Mouse (Mus musculus): ENCODE data around the gene Atf7. TPM values are rescaled to one million over a fixed set of nuclear protein-coding genes. Genes with fewer than 3 reads are reported as not detected.
"Not testable (repeated sequence)": the region's sequence is repeated elsewhere in the genome, so short reads cannot be mapped to it uniquely, and the experiment has no call there.

The Atf7 gene
- 23.6 and 24.5 TPM in 2 replicates for polyA plus RNA-seq (2016; fragmentation: Nextera tagmentation; extraction: Ambion mirVana)

DNA sequence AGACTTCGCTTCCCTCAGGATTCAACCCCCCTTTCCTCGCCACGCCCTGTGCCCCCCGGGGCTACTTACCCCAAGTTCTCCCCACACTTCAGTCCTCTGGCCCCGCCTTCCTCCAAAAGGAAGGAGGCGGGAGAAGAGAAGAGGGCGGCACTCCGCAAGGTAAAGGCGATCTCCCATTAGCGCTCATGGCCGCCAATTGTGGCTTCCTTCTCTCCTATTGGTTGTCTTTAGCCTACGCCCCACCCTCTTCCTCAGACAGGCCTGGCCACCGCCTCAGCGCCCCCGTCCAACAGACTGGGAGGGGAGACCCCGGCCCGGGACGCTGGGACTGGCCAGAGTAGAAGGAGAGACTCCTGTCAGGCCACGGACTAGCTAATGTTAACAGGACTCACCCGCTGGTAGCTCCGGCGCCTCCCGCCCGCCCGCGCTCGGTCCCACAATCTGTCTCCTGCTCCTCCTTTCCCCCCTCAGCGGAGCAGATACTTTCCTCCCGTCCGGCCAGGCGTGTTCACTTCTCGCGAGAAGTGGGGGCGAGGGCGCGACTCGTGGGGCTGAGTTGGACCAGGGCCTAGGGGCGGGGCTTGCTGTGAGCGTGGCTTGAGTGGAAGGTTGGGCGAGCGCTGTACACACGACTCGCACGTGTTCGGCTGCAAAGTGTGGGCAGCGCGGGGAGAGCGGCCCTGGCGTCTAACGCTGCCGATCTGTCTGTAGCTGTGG is at the start of gene Atf7, which contains the start of gene Gm28047:
Atf7 (minus strand) TSS at position 495 of the 717 bp plus-strand sequence.
Gm28047 (minus strand) TSS at position 98 of the 717 bp plus-strand sequence.
- H3K4me2 ChIP-seq (replicated peaks): peak within 1 kb of the TSS; percentile 87
- H3K9me3 ChIP-seq (replicated peaks): no peaks in the 10 kb centered on the region
- H3K27me3 ChIP-seq: no peaks in the 10 kb centered on the region
- WGBS: under 1% methylated on average over 51 of the region's 51 CpGs
- peaks cover 15% of the 10 kb centered on the region for H3K4me1 ChIP-seq
- peak within 1 kb of the TSS; percentile 74 for H3K9ac ChIP-seq
- peak within 1 kb of the TSS; percentile 96 for H3K27ac ChIP-seq
- no peaks in the 10 kb centered on the region for H3K36me3 ChIP-seq
- peak; percentile 100 for ATAC-seq (ENCODE audit: low FRiP score)
- peak within 1 kb of the TSS; percentile 61 for H3K4me3 ChIP-seq

DNA sequence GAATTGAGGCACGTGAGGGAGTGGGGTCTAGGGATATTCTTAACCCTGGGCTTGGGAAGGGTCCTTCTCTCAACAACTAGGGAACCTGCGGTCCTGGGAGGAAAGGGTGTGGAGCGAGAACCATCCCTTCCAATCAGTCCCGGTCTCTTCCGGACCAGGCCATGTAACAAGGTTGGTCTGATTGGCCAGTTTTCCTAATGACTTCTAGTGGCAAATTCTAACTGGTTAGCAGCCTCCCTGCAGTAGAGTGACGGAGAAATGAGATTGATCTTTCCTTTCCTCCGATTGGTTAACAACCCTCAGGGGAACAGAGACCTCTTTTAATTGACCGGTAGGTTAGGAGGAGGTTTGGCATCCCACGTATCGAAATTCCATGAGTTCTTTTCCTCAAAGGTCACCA is 48.3 kb upstream of the Atf7 start:
- Histone ChIP-seq H3K4me3 (peak overlapping the region; percentile 17; the same call in 1 of the 2 replicates), H3K9ac (no peak overlapping the region), H3K27ac (peak overlapping the region; percentile 99), H3K27me3 (no peaks in the 10 kb centered on the region), H3K9me3 (replicated peaks) (no peaks in the 10 kb centered on the region), H3K36me3 (no peaks in the 10 kb centered on the region), H3K4me1 (peaks cover 30% of the 10 kb centered on the region), H3K4me2 (replicated peaks) (peak overlapping the region; percentile 78)
- peak; percentile 15; the same call in 1 of the 2 replicates for ATAC-seq (ENCODE audit: low FRiP score)
- 5% methylated on average over 10 of the region's 10 CpGs for WGBS

GRCm38 (mm10) chr15:102672215-102673071 is 47.2 kb upstream of the Atf7 start, which contains the start of gene Atp5g2:
Atp5g2 (minus strand) TSS chr15:102672352.
- Histone ChIP-seq H3K9ac (peak within 1 kb of the TSS; percentile 84), H3K4me2 (replicated peaks) (peak within 1 kb of the TSS; percentile 78), H3K4me3 (peak within 1 kb of the TSS; percentile 49), H3K9me3 (replicated peaks) (no peaks in the 10 kb centered on the region), H3K36me3 (peaks cover under 1% of the 10 kb centered on the region), H3K27ac (peak within 1 kb of the TSS; percentile 99), H3K4me1 (peaks cover 30% of the 10 kb centered on the region), H3K27me3 (no peaks in the 10 kb centered on the region)
- ATAC-seq (ENCODE audit: low FRiP score): 0 out of 2 replicates have a peak, but pooled peaks have one; percentile 0
- 4% methylated on average over 37 of the region's 37 CpGs for WGBS

DNA sequence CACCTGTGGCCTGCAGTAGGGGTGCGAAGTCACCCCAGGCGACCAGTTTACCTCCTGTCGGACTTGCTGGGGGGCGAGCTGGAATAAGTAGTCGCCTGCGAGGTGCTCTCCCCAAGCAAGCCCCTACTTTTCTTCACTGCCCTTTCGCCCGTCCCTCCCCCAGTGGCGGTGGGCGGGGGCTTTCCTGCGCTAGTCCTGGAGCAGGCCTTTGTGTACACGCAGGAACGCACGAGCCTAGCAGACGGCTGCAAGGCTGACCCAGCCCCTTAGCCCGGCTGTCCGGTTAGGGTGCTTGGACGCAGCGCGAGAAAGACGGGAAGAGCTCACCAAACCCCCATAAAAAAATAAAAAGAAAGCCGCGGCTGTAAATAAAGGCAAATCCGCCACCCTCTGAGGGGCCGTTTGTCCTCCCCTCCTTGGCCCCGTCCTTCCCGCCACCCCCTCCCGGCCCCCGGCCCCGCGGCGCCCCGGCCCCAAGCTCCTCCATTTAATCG is 46.5 kb upstream of the Atf7 start:
- H3K27ac ChIP-seq: peak overlapping the region; percentile 99
- ATAC-seq (ENCODE audit: low FRiP score): peak; percentile 62
- WGBS: under 1% methylated on average over 34 of the region's 34 CpGs

GRCm38 (mm10) chr15:102670767-102671575 is 45.7 kb upstream of the Atf7 start:
- peak; percentile 91 for ATAC-seq (ENCODE audit: low FRiP score)
- Histone ChIP-seq H3K4me2 (replicated peaks) (peak overlapping the region; percentile 78), H3K9ac (peak overlapping the region; percentile 89), H3K36me3 (peaks cover 14% of the 10 kb centered on the region), H3K27me3 (no peaks in the 10 kb centered on the region), H3K9me3 (replicated peaks) (no peaks in the 10 kb centered on the region), H3K4me3 (peak overlapping the region; percentile 74), H3K27ac (peak overlapping the region; percentile 99), H3K4me1 (peaks cover 30% of the 10 kb centered on the region)
- under 1% methylated on average over 52 of the region's 53 CpGs for WGBS

More for the DNA sequence above, 46.5 kb upstream of the Atf7 start:
- Histone ChIP-seq H3K27me3 (no peaks in the 10 kb centered on the region), H3K4me1 (peaks cover 30% of the 10 kb centered on the region), H3K9ac (peak overlapping the region; percentile 84), H3K9me3 (replicated peaks) (no peaks in the 10 kb centered on the region), H3K4me2 (replicated peaks) (peak overlapping the region; percentile 78), H3K4me3 (peak overlapping the region; percentile 49), H3K36me3 (peaks cover 8% of the 10 kb centered on the region)

GRCm38 (mm10) chr15:102670281-102670680 is 45.0 kb upstream of the Atf7 start:
- WGBS: 13% methylated on average over 6 of the region's 6 CpGs
- Histone ChIP-seq H3K4me3 (peak overlapping the region; percentile 74), H3K27me3 (no peaks in the 10 kb centered on the region), H3K9me3 (replicated peaks) (no peaks in the 10 kb centered on the region), H3K36me3 (peaks cover 18% of the 10 kb centered on the region), H3K9ac (peak overlapping the region; percentile 89), H3K4me2 (replicated peaks) (peak overlapping the region; percentile 78), H3K27ac (peak overlapping the region; percentile 99), H3K4me1 (peaks cover 30% of the 10 kb centered on the region)
- peak; percentile 4; the same call in 1 of the 2 replicates for ATAC-seq (ENCODE audit: low FRiP score)

DNA sequence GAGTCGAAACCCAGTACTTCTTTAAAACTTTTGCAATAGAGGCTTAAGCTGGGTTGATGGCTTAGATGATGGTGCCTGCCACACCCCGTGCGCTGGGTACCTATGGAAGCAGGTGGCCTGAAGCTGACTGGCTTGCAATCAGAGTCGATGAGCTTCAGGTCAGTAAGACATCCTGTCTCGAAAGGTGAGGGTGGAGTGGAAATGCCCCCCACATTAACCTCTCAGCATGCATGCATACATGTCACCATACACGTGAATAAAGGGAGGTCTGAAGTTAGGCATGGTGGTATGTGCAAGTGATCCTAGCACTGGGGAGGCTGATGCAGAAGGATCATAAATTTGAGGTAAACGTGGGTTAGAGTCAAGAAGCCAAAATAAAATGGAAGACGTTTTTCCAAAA is 44.3 kb upstream of the Atf7 start:
- H3K4me1 ChIP-seq: peaks cover 30% of the 10 kb centered on the region
- WGBS: 89% methylated on average over 8 of the region's 8 CpGs
- no peaks in the 10 kb centered on the region for H3K9me3 ChIP-seq (replicated peaks)
- no peak overlapping the region for H3K4me3 ChIP-seq
- no peak overlapping the region for H3K9ac ChIP-seq
- H3K27ac ChIP-seq: no peak overlapping the region
- H3K27me3 ChIP-seq: no peaks in the 10 kb centered on the region
- ATAC-seq (ENCODE audit: low FRiP score): no peak
- H3K4me2 ChIP-seq (replicated peaks): peak overlapping the region; percentile 78
- H3K36me3 ChIP-seq: peaks cover 26% of the 10 kb centered on the region

DNA sequence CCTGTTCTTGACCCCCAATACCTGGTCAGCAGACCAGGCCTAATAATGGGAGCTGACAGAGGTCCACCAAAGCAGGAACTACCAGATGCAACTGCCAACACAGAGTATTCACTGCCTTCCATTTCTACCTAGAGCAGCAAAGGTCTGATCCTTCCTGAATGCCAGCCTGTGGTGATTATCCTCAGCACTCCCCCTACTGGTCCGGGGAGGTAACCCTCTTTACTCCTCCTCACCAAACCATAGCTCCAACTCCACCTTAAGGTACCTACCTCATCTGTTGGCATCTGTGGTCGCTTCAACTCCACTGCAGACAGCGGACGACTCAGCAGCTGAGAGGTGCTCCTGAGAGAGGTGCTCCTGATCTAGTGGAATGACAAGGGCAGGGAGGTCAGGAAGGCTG is 40.2 kb upstream of the Atf7 start:
- Histone ChIP-seq H3K4me2 (replicated peaks) (no peak overlapping the region), H3K27ac (no peak overlapping the region), H3K27me3 (no peaks in the 10 kb centered on the region), H3K9ac (no peak overlapping the region), H3K9me3 (replicated peaks) (no peaks in the 10 kb centered on the region), H3K36me3 (peaks cover 57% of the 10 kb centered on the region), H3K4me1 (peaks cover 10% of the 10 kb centered on the region), H3K4me3 (no peak overlapping the region)
- 57% methylated on average over 4 of the region's 4 CpGs for WGBS
- ATAC-seq (ENCODE audit: low FRiP score): no peak

DNA sequence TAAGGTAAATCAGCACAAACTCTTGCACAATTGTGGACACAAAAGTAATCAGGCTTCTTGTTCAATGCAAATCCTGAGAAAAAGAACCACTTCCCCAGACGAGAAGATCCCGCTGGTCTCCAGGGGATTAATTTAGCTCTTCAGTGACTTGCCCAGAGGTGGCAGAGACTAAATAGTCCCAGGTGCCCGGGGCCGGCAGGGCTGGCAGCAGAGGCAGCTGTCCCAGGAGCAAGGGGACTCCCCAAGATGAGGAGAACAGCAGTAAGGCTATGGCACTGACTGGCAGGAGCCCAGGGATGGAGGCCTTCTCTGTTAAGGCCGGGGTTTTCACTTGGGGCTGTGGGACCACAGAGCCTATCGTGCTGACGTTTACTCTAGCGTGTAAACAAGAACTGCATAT is 38.6 kb upstream of the Atf7 start:
- Histone ChIP-seq H3K36me3 (peaks cover 57% of the 10 kb centered on the region), H3K9ac (no peak overlapping the region), H3K9me3 (replicated peaks) (no peaks in the 10 kb centered on the region), H3K27ac (no peak overlapping the region), H3K4me3 (no peak overlapping the region), H3K4me2 (replicated peaks) (no peak overlapping the region), H3K4me1 (no peaks in the 10 kb centered on the region), H3K27me3 (no peaks in the 10 kb centered on the region)
- WGBS: 93% methylated on average over 8 of the region's 8 CpGs
- ATAC-seq (ENCODE audit: low FRiP score): no peak

GRCm38 (mm10) chr15:102662601-102663000 is 37.3 kb upstream of the Atf7 start:
- not testable (repeated sequence) for H3K27ac ChIP-seq; H3K9ac ChIP-seq; ATAC-seq (ENCODE audit: low FRiP score); H3K4me3 ChIP-seq; H3K4me2 ChIP-seq (replicated peaks); H3K9me3 ChIP-seq (replicated peaks); H3K27me3 ChIP-seq; H3K4me1 ChIP-seq
- peaks cover 57% of the 10 kb centered on the region for H3K36me3 ChIP-seq
- WGBS: no CpG with 5 or more reads among the region's 2 CpGs

DNA sequence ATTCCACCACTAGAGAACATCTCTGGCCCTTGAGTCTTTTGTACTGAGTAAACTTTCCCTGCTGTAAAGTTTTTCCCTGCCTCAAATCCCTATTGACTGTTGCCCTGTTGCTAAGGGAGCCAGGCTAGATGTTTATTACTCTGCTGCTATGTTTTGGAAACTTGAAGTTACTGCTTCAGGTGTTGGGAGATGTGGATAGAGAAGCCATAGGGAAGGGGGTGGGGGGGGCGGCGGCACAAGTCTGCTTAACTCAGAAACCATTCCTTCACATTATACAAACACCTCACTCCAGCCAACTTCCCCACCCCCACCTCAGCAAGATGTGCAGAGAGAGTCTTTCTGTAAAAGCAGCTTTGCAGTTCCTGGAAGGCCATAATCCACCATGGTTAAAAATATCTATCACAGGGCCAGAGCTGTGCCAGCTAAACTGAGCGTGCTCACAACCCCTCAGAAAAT is 32.7 kb upstream of the Atf7 start:
- H3K27me3 ChIP-seq: no peaks in the 10 kb centered on the region
- peak overlapping the region; percentile 81 for H3K27ac ChIP-seq
- H3K4me2 ChIP-seq (replicated peaks): no peak overlapping the region
- H3K36me3 ChIP-seq: peaks cover 15% of the 10 kb centered on the region
- no peak for ATAC-seq (ENCODE audit: low FRiP score)
- no peak overlapping the region for H3K9ac ChIP-seq
- no peaks in the 10 kb centered on the region for H3K9me3 ChIP-seq (replicated peaks)
- WGBS: 76% methylated on average over 3 of the region's 3 CpGs
- no peak overlapping the region for H3K4me3 ChIP-seq
- peaks cover 8% of the 10 kb centered on the region; the same call in 1 of the 2 replicates for H3K4me1 ChIP-seq

Data from hindbrain, embryonic 12.5 days (tissue).